Mouse (Mus musculus): Measurements from ENCODE around the gene Ptpa. TPM values are rescaled to one million over a fixed set of nuclear protein-coding genes. Genes with fewer than 3 reads are reported as not detected.

Ptpa gene
- polyA plus RNA-seq, 1 experiment = 132 TPM

GRCm38 (mm10) chr2:30463341-30463761 is 47.5 kb downstream of the Ptpa start:
- H3K27ac ChIP-seq (ENCODE audit: insufficient read depth, low read depth, low read length) = peak overlapping the region; percentile 70

GRCm38 (mm10) chr2:30463904-30464330 is 48.1 kb downstream of the Ptpa start:
- Histone ChIP-seq H3K27me3 (replicated peaks; ENCODE audit: control insufficient read depth, insufficient read depth, low read length) (no peaks in the 10 kb centered on the region), H3K36me3 (ENCODE audit: control insufficient read depth, insufficient read depth, low read length) (no peaks in the 10 kb centered on the region), H3K4me3 (ENCODE audit: insufficient read depth, low read depth, low read length) (peak overlapping the region; percentile 24), H3K4me1 (ENCODE audit: control insufficient read depth, insufficient read depth, low read length) (peaks cover 14% of the 10 kb centered on the region), H3K27ac (ENCODE audit: insufficient read depth, low read depth, low read length) (peak overlapping the region; percentile 70)
- 2% methylated on average over 9 of the region's 9 CpGs for WGBS
- peak; percentile 90 for DNase-seq
- TF ChIP-seq POLR2A (IDR thresholded peaks at IDR 0.05; ENCODE audit: low read depth, low read length) (no peak), CTCF (conservative IDR thresholded peaks at IDR 0.05; ENCODE audit: insufficient read depth, insufficient read length, low read depth, low read length) (no peak)

More at GRCm38 (mm10) chr2:30463341-30463761, 47.5 kb downstream of the Ptpa start:
- 9% methylated on average over 5 of the region's 5 CpGs for WGBS
- peak; percentile 82 for DNase-seq
- no peaks in the 10 kb centered on the region for H3K27me3 ChIP-seq (replicated peaks; ENCODE audit: control insufficient read depth, insufficient read depth, low read length)
- no peak for TF ChIP-seq POLR2A (IDR thresholded peaks at IDR 0.05; ENCODE audit: low read depth, low read length)
- H3K36me3 ChIP-seq (ENCODE audit: control insufficient read depth, insufficient read depth, low read length) = no peaks in the 10 kb centered on the region
- H3K4me1 ChIP-seq (ENCODE audit: control insufficient read depth, insufficient read depth, low read length) = peaks cover 19% of the 10 kb centered on the region
- H3K4me3 ChIP-seq (ENCODE audit: insufficient read depth, low read depth, low read length) = 0 out of 2 replicates have a peak overlapping the region, but pooled peaks have one; percentile 24

GRCm38 (mm10) chr2:30464411-30464810 is 48.6 kb downstream of the Ptpa start:
- TF ChIP-seq CTCF (conservative IDR thresholded peaks at IDR 0.05; ENCODE audit: insufficient read depth, insufficient read length, low read depth, low read length) (no peak), POLR2A (IDR thresholded peaks at IDR 0.05; ENCODE audit: low read depth, low read length) (no peak)
- DNase-seq = no peak
- WGBS = 20% methylated on average over 5 of the region's 5 CpGs

GRCm38 (mm10) chr2:30466787-30467186 is 50.9 kb downstream of the Ptpa start:
- no peak overlapping the region for H3K27ac ChIP-seq (ENCODE audit: insufficient read depth, low read depth, low read length)
- DNase-seq = no peak

More at GRCm38 (mm10) chr2:30464411-30464810, 48.6 kb downstream of the Ptpa start:
- Histone ChIP-seq H3K27ac (ENCODE audit: insufficient read depth, low read depth, low read length) (peak overlapping the region; percentile 30; the same call in 1 of the 2 replicates), H3K4me1 (ENCODE audit: control insufficient read depth, insufficient read depth, low read length) (peaks cover 10% of the 10 kb centered on the region), H3K4me3 (ENCODE audit: insufficient read depth, low read depth, low read length) (peak overlapping the region; percentile 24), H3K36me3 (ENCODE audit: control insufficient read depth, insufficient read depth, low read length) (no peaks in the 10 kb centered on the region), H3K27me3 (replicated peaks; ENCODE audit: control insufficient read depth, insufficient read depth, low read length) (no peaks in the 10 kb centered on the region)

GRCm38 (mm10) chr2:30469009-30469408 is 53.2 kb downstream of the Ptpa start:
- Histone ChIP-seq H3K36me3 (ENCODE audit: control insufficient read depth, insufficient read depth, low read length) (no peaks in the 10 kb centered on the region), H3K4me3 (ENCODE audit: insufficient read depth, low read depth, low read length) (no peak overlapping the region), H3K27me3 (replicated peaks; ENCODE audit: control insufficient read depth, insufficient read depth, low read length) (no peaks in the 10 kb centered on the region), H3K27ac (ENCODE audit: insufficient read depth, low read depth, low read length) (no peak overlapping the region), H3K4me1 (ENCODE audit: control insufficient read depth, insufficient read depth, low read length) (peaks cover 8% of the 10 kb centered on the region; the same call in 1 of the 2 replicates)
- TF ChIP-seq CTCF (conservative IDR thresholded peaks at IDR 0.05; ENCODE audit: insufficient read depth, insufficient read length, low read depth, low read length) = no peak
- TF ChIP-seq POLR2A (IDR thresholded peaks at IDR 0.05; ENCODE audit: low read depth, low read length) = no peak
- DNase-seq = no peak
- WGBS = 73% methylated on average over 6 of the region's 6 CpGs

More at GRCm38 (mm10) chr2:30466787-30467186, 50.9 kb downstream of the Ptpa start:
- peaks cover 18% of the 10 kb centered on the region for H3K4me1 ChIP-seq (ENCODE audit: control insufficient read depth, insufficient read depth, low read length)
- no peaks in the 10 kb centered on the region for H3K27me3 ChIP-seq (replicated peaks; ENCODE audit: control insufficient read depth, insufficient read depth, low read length)
- H3K36me3 ChIP-seq (ENCODE audit: control insufficient read depth, insufficient read depth, low read length) = no peaks in the 10 kb centered on the region
- TF ChIP-seq CTCF (conservative IDR thresholded peaks at IDR 0.05; ENCODE audit: insufficient read depth, insufficient read length, low read depth, low read length) (no peak), POLR2A (IDR thresholded peaks at IDR 0.05; ENCODE audit: low read depth, low read length) (no peak)
- WGBS = 75% methylated on average over 4 of the region's 4 CpGs
- no peak overlapping the region for H3K4me3 ChIP-seq (ENCODE audit: insufficient read depth, low read depth, low read length)

- Histone ChIP-seq H3K4me1 (ENCODE audit: control insufficient read depth, insufficient read depth, low read length) (peaks cover 8% of the 10 kb centered on the region; the same call in 1 of the 2 replicates), H3K4me3 (ENCODE audit: insufficient read depth, low read depth, low read length) (peak overlapping the region; percentile 54), H3K27ac (ENCODE audit: insufficient read depth, low read depth, low read length) (peak overlapping the region; percentile 89), H3K36me3 (ENCODE audit: control insufficient read depth, insufficient read depth, low read length) (no peaks in the 10 kb centered on the region), H3K27me3 (replicated peaks; ENCODE audit: control insufficient read depth, insufficient read depth, low read length) (no peaks in the 10 kb centered on the region)
- TF ChIP-seq CTCF (conservative IDR thresholded peaks at IDR 0.05; ENCODE audit: insufficient read depth, insufficient read length, low read depth, low read length) (peak; percentile 77), POLR2A (IDR thresholded peaks at IDR 0.05; ENCODE audit: low read depth, low read length) (no peak)
- peak; percentile 79 for DNase-seq
- 0% methylated on average over 19 of the region's 19 CpGs for WGBS
These were observed 53.9 kb downstream of the Ptpa start for GRCm38 (mm10) chr2:30469796-30470142.

- TF ChIP-seq POLR2A (IDR thresholded peaks at IDR 0.05; ENCODE audit: low read depth, low read length) (no peak), CTCF (conservative IDR thresholded peaks at IDR 0.05; ENCODE audit: insufficient read depth, insufficient read length, low read depth, low read length) (0 out of 2 replicates have a peak, but pooled peaks have one; percentile 19)
- Histone ChIP-seq H3K4me1 (ENCODE audit: control insufficient read depth, insufficient read depth, low read length) (peaks cover 8% of the 10 kb centered on the region; the same call in 1 of the 2 replicates), H3K36me3 (ENCODE audit: control insufficient read depth, insufficient read depth, low read length) (no peaks in the 10 kb centered on the region), H3K27me3 (replicated peaks; ENCODE audit: control insufficient read depth, insufficient read depth, low read length) (no peaks in the 10 kb centered on the region), H3K4me3 (ENCODE audit: insufficient read depth, low read depth, low read length) (peak overlapping the region; percentile 54), H3K27ac (ENCODE audit: insufficient read depth, low read depth, low read length) (peak overlapping the region; percentile 89)
- peak; percentile 83 for DNase-seq
- WGBS = under 1% methylated on average over 46 of the region's 46 CpGs
These were observed 54.5 kb downstream of the Ptpa start for GRCm38 (mm10) chr2:30470143-30470946.
